Mouse (Mus musculus) CH12.LX (cell line): ENCODE data around the gene Pla2g12a. TPM values are rescaled to one million over a fixed set of nuclear protein-coding genes. Genes with fewer than 3 reads are reported as not detected.

Experiments
- DNase-seq: peaks from one replicate; pipeline ENCODE4 v3.0.0-alpha.2; 2013; ENCODE audit errors: extremely low read depth
- H3K27ac ChIP-seq: 2 replicates; pipeline ENCODE4 v1.5.1; 2012; ENCODE audit warnings: low read depth, mild to moderate bottlenecking, control low read depth, moderate library complexity; ENCODE audit not compliant: insufficient read depth
- H3K27me3 ChIP-seq: replicated peaks from 2 replicates; pipeline ENCODE3; 2012; ENCODE audit warnings: inconsistent platforms
- H3K36me3 ChIP-seq, 2 experiments: replicated peaks in 1 of 2; 2 replicates each; pipeline versions ENCODE3 to v1.6.1; 2012; ENCODE audit warnings: inconsistent platforms in 1 of 2, low read length in 1 of 2, mild to moderate bottlenecking in 1 of 2, mixed read lengths in 1 of 2, moderate library complexity in 1 of 2; ENCODE audit not compliant: control insufficient read depth in 1 of 2, insufficient read depth in 1 of 2
- H3K4me1 ChIP-seq, 2 experiments: 2 replicates each; pipeline ENCODE4 v1.6.1; 2012; ENCODE audit warnings: inconsistent platforms in 1 of 2, moderate library complexity in 1 of 2; ENCODE audit not compliant: insufficient read depth in 2 of 2, control insufficient read depth in 1 of 2
- H3K4me2 ChIP-seq: 2 replicates; pipeline ENCODE4 v1.6.1; 2012; ENCODE audit warnings: low read depth, mild to moderate bottlenecking, control low read depth; ENCODE audit not compliant: poor library complexity, insufficient read depth, severe bottlenecking
- H3K4me3 ChIP-seq, 3 experiments: fragments of 150-350 bp in 1 of 3; sonication (generic) in 1 of 3; replicated peaks in 1 of 3; 2 replicates each; pipeline versions ENCODE3 to v1.5.1; 2011 to 2012; ENCODE audit warnings: low read depth in 2 of 3, low read length in 2 of 3, mild to moderate bottlenecking in 2 of 3, moderate library complexity in 2 of 3, control low read depth in 1 of 3, improper control_type of control experiment in 1 of 3, inconsistent platforms in 1 of 3, mixed read lengths in 1 of 3; ENCODE audit not compliant: poor library complexity in 1 of 3
- H3K79me2 ChIP-seq: replicated peaks from 2 replicates; pipeline ENCODE4 v1.6.1; 2012; ENCODE audit warnings: mild to moderate bottlenecking, moderate library complexity; ENCODE audit not compliant: control insufficient read depth, poor library complexity, insufficient read depth, severe bottlenecking; ENCODE audit errors: extremely low read depth
- H3K9ac ChIP-seq: 2 replicates; pipeline ENCODE4 v1.6.1; 2012; ENCODE audit warnings: low read depth, mild to moderate bottlenecking, control low read depth, moderate library complexity; ENCODE audit not compliant: insufficient read depth
- H3K9me3 ChIP-seq: replicated peaks from 2 replicates; pipeline ENCODE3; 2012; ENCODE audit warnings: low read length, inconsistent platforms, mixed read lengths
- BHLHE40 ChIP-seq: IDR thresholded peaks from 2 replicates; pipeline ENCODE4 v1.6.1; 2011; ENCODE audit warnings: mild to moderate bottlenecking, low read depth, low read length, improper control_type of control experiment
- ELF1 ChIP-seq: IDR thresholded peaks from 2 replicates; pipeline ENCODE4 v1.6.1; 2014; ENCODE audit warnings: low read depth, mild to moderate bottlenecking, inconsistent platforms, low read length, improper control_type of control experiment
- EP300 ChIP-seq: IDR thresholded peaks from 2 replicates; pipeline ENCODE4 v1.6.1; 2011; ENCODE audit warnings: low read length, improper control_type of control experiment
- ETS1 ChIP-seq: conservative IDR thresholded peaks from 2 replicates; pipeline ENCODE4 v1.6.1; 2012; ENCODE audit warnings: low read depth, mild to moderate bottlenecking, inconsistent platforms, low read length, improper control_type of control experiment, moderate library complexity
- GABPA ChIP-seq: IDR thresholded peaks from 2 replicates; pipeline ENCODE4 v1.6.1; 2012; ENCODE audit warnings: low read depth, low read length, improper control_type of control experiment, inconsistent platforms; ENCODE audit not compliant: insufficient replicate concordance
- HCFC1 ChIP-seq: IDR thresholded peaks from 2 replicates; pipeline ENCODE4 v1.6.1; 2012; ENCODE audit warnings: low read depth, mild to moderate bottlenecking, inconsistent platforms, low read length, improper control_type of control experiment
- MAZ ChIP-seq: IDR thresholded peaks from 2 replicates; pipeline ENCODE4 v1.6.1; 2012; ENCODE audit warnings: low read depth, mild to moderate bottlenecking, inconsistent platforms, low read length, improper control_type of control experiment, moderate library complexity
- MEF2A ChIP-seq: IDR thresholded peaks from 2 replicates; pipeline ENCODE4 v1.6.1; 2014; ENCODE audit warnings: low read depth, mild to moderate bottlenecking, inconsistent platforms, low read length, improper control_type of control experiment, borderline replicate concordance
- MXI1 ChIP-seq: IDR thresholded peaks from 2 replicates; pipeline ENCODE4 v1.6.1; 2011; ENCODE audit warnings: mild to moderate bottlenecking, low read depth, low read length, improper control_type of control experiment
- POLR2AphosphoS2 ChIP-seq: IDR thresholded peaks from 2 replicates; pipeline ENCODE4 v1.6.1; 2011; ENCODE audit warnings: low read depth, low read length, improper control_type of control experiment
- RCOR1 ChIP-seq: conservative IDR thresholded peaks from 2 replicates; pipeline ENCODE4 v1.6.1; 2012; ENCODE audit warnings: low read depth, mild to moderate bottlenecking, inconsistent platforms, low read length, improper control_type of control experiment
- SMC3 ChIP-seq: IDR thresholded peaks from 2 replicates; pipeline ENCODE4 v1.6.1; 2011; ENCODE audit warnings: low read depth, low read length, improper control_type of control experiment
- TBP ChIP-seq: conservative IDR thresholded peaks from 2 replicates; pipeline ENCODE4 v1.6.1; 2011; ENCODE audit warnings: low read depth, low read length, improper control_type of control experiment
- UBTF ChIP-seq: IDR thresholded peaks from 2 replicates; pipeline ENCODE4 v1.6.1; 2012; ENCODE audit warnings: low read depth, mild to moderate bottlenecking, inconsistent platforms, low read length, improper control_type of control experiment, moderate library complexity
- USF2 ChIP-seq: conservative IDR thresholded peaks from 2 replicates; pipeline ENCODE4 v1.6.1; 2011; ENCODE audit warnings: low read depth, low read length, improper control_type of control experiment
- ZC3H11A ChIP-seq: IDR thresholded peaks from 2 replicates; pipeline ENCODE4 v1.6.1; 2012; ENCODE audit warnings: low read depth, mild to moderate bottlenecking, inconsistent platforms, low read length, improper control_type of control experiment
- ZNF384 ChIP-seq: IDR thresholded peaks from 2 replicates; pipeline ENCODE4 v1.6.1; 2012; ENCODE audit warnings: low read depth, low read length, improper control_type of control experiment, inconsistent platforms
- dilution Hi-C: fragments of 300-500 bp; cut with MboI; formaldehyde crosslinking; loops from 2 replicates; pipeline ENCODE4 v1.14.3; 2020; ENCODE audit warnings: low sequenced_read_pairs; ENCODE audit not compliant: extremely low pct_unique_long_range_greater_than_20kb, extremely low pct_ligation_motif_present
- in situ Hi-C: fragments of 300-500 bp; cut with MboI; formaldehyde crosslinking; loops from 3 replicates; pipeline ENCODE4 v1.14.3; 2019; ENCODE audit warnings: low sequenced_read_pairs, low pct_ligation_motif_present, low pct_unique_long_range_greater_than_20kb, mixed read lengths
- polyA plus RNA-seq: library from polyadenylated mRNA; unstranded; fragments of >175 nt; gene quantifications from 2 replicates; pipeline ENCODE4 v1.2.1, GENCODE M21; 2012; ENCODE audit warnings: low read depth; ENCODE audit not compliant: insufficient read length
- total RNA-seq, 2 experiments: library from RNA; depleted of rRNA; stranded (reverse); fragments of 300-350 nt in 1 of 2; fragments of >200 nt in 1 of 2; gene quantifications; 2 replicates each; pipeline ENCODE4 v1.2.3; 2012 to 2014

The Pla2g12a gene
- total and polyA plus RNA-seq, 3 experiments, result 50.2 to 78.3 (median 58.6) TPM

DNA sequence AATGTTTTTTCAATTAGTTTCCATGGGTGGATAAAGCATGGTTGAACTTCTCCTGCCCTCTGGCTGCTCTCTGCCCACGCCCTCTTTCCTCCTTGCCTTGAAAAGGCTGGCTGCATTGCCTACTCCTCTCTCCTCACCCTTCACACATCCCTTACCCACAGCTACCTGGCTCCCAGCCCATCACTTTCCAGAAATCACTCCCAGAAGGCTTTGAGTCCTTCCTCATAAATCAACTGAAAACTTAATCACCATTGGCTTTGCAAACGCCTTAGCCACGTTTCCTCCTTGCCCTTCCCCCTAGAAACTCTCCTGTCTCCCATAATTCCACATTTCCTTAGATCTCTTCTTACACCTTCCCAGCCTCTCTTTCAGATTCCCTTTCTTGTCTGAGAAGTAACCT, 59.4 kb downstream of the Pla2g12a start:
- TF ChIP-seq ETS1, result no peak
- no peak for TF ChIP-seq EP300
- TF ChIP-seq MEF2A, result no peak
- TF ChIP-seq POLR2AphosphoS2, result no peak
- no peak for TF ChIP-seq ELF1
- no peak for TF ChIP-seq BHLHE40
- TF ChIP-seq MAZ, result no peak
- no peak for TF ChIP-seq SMC3
- TF ChIP-seq HCFC1, result no peak
- TF ChIP-seq USF2, result no peak
- TF ChIP-seq ZNF384, result no peak
- dilution Hi-C loops, result no loop called here
- Histone ChIP-seq H3K4me1 (peaks cover 0 to 7% of the 10 kb centered on the region in 2 experiments; a peak in 2 of 4 replicates), H3K9ac (no peak overlapping the region), H3K4me2 (no peak overlapping the region), H3K27me3 (no peaks in the 10 kb centered on the region), H3K4me3 (no peak overlapping the region), H3K9me3 (no peaks in the 10 kb centered on the region), H3K27ac (no peak overlapping the region), H3K79me2 (no peaks in the 10 kb centered on the region), H3K36me3 (no peaks in the 10 kb centered on the region)
- in situ Hi-C loops, result no loop called here
- no peak for DNase-seq

DNA sequence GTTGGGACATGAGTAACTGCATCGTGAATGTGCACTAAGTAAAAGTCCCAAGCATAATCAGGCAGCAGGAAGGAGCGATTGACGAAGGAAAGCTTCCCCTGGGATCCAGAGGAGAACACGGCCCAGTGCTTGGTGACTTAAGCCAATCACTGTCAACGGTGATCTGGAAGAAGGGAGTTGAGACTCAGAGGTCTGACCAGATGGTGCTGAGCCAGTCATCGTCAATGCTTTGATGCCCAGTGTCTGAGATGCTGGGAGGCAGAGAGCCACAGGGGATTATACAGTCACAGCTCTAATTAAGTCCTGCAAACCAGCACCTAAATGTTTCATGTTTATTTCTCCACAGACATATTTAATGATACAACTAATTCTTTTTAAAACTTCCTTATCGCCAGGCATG, 60.7 kb downstream of the Pla2g12a start:
- DNase-seq, result no peak
- peaks cover 0 to 7% of the 10 kb centered on the region in 2 experiments; a peak in 2 of 4 replicates for H3K4me1 ChIP-seq
- H3K27ac ChIP-seq, result no peak overlapping the region
- H3K4me3 ChIP-seq, result no peak overlapping the region
- H3K9me3 ChIP-seq, result no peaks in the 10 kb centered on the region
- H3K27me3 ChIP-seq, result no peaks in the 10 kb centered on the region
- in situ Hi-C loops (no loop called here), dilution Hi-C loops (no loop called here)
- H3K79me2 ChIP-seq, result no peaks in the 10 kb centered on the region
- no peak for TF ChIP-seq RCOR1
- no peak for TF ChIP-seq MXI1
- no peak for TF ChIP-seq GABPA
- TF ChIP-seq TBP, result no peak
- TF ChIP-seq UBTF, result no peak
- TF ChIP-seq ZC3H11A, result no peak
- H3K9ac ChIP-seq, result no peak overlapping the region
- H3K4me2 ChIP-seq, result no peak overlapping the region
- no peaks in the 10 kb centered on the region for H3K36me3 ChIP-seq
